Mouse (Mus musculus) forebrain, embryonic 14.5 days (tissue): ENCODE data around the gene Prr18. TPM values are rescaled to one million over a fixed set of nuclear protein-coding genes. Genes with fewer than 3 reads are reported as not detected.

Source experiments
- ATAC-seq: fragments of 200-750 bp; cut with Nextera tagmentation; 2 replicates; pipeline ENCODE4 v1.8.0; 2017; ENCODE audit warnings: mild to moderate bottlenecking, moderate library complexity
- DNase-seq: peaks from one replicate; pipeline ENCODE4 v3.0.0-alpha.2; 2015; ENCODE audit warnings: low spot score
- H3K27ac ChIP-seq: fragments of 300-500 bp; sonication (generic); 2 replicates; pipeline ENCODE4 v1.5.1; 2014; ENCODE audit warnings: low read depth, mild to moderate bottlenecking, control low read depth, low read length, moderate library complexity
- H3K27me3 ChIP-seq: fragments of 300-500 bp; sonication (generic); replicated peaks from 2 replicates; pipeline ENCODE4 v1.6.1; 2014; ENCODE audit warnings: low read length, control low read depth, mixed read lengths; ENCODE audit not compliant: control insufficient read depth, insufficient read depth
- H3K36me3 ChIP-seq: fragments of 300-500 bp; sonication (generic); 2 replicates; pipeline ENCODE4 v1.6.1; 2014; ENCODE audit warnings: low read length, control low read depth; ENCODE audit not compliant: control insufficient read depth, insufficient read depth
- H3K4me1 ChIP-seq: fragments of 300-500 bp; sonication (generic); 2 replicates; pipeline ENCODE4 v1.6.1; 2014; ENCODE audit warnings: antibody characterized with exemption, low read length, control low read depth; ENCODE audit not compliant: control insufficient read depth, insufficient read depth
- H3K4me2 ChIP-seq: fragments of 300-500 bp; sonication (generic); 2 replicates; pipeline ENCODE4 v1.6.1; 2014; ENCODE audit warnings: mild to moderate bottlenecking, control low read depth, low read length
- H3K4me3 ChIP-seq: fragments of 300-500 bp; sonication (generic); 2 replicates; pipeline ENCODE4 v1.5.1; 2014; ENCODE audit warnings: low read depth, low read length, control low read depth
- H3K9ac ChIP-seq: fragments of 300-500 bp; sonication (generic); 2 replicates; pipeline ENCODE4 v1.6.1; 2014; ENCODE audit warnings: mild to moderate bottlenecking, low read length, control low read depth, moderate library complexity
- H3K9me3 ChIP-seq: fragments of 300-500 bp; sonication (generic); replicated peaks from 2 replicates; pipeline ENCODE4 v1.6.1; 2016; ENCODE audit warnings: low read length, control low read depth, mixed read lengths; ENCODE audit not compliant: control insufficient read depth
- WGBS: fragments of 180-500 bp; shearing (Covaris S2); extraction: QIAGEN DNeasy Blood & Tissue Kit; methylation state at CpG from one replicate; pipeline ENCODE4 v1.1.7; 2014; 5-methylcytosine and 5-hydroxymethylcytosine counted together
- polyA plus RNA-seq: library from polyadenylated mRNA; unstranded; fragments of >200 nt; fragmentation: Nextera tagmentation; extraction: Ambion mirVana; gene quantifications from 2 replicates; pipeline ENCODE4 v1.2.1, GENCODE M21; 2014

Gene Prr18
- polyA plus RNA-seq, 1 experiment from 2014 or later = 9.7 TPM

- Histone ChIP-seq H3K27ac (no peak overlapping the region), H3K36me3 (peaks cover 14% of the 10 kb centered on the region), H3K4me3 (no peak overlapping the region), H3K4me2 (no peak overlapping the region), H3K4me1 (no peaks in the 10 kb centered on the region), H3K9ac (no peak overlapping the region), H3K9me3 (no peaks in the 10 kb centered on the region), H3K27me3 (no peaks in the 10 kb centered on the region)
- no peak for DNase-seq
- 72% methylated on average over 7 of the region's 7 CpGs for WGBS
- 0 out of 2 replicates have a peak, but pooled peaks have one; percentile 29 for ATAC-seq
Measured at GRCm38 (mm10) chr17:8328511-8329174, 8.6 kb upstream of the Prr18 start.

- WGBS = 74% methylated on average over 5 of the region's 5 CpGs
Measured at GRCm38 (mm10) chr17:8330602-8331001, 6.7 kb upstream of the Prr18 start.

GRCm38 (mm10) chr17:8339666-8340374 lies 2.6 kb downstream of the Prr18 start:
- peak overlapping the region; percentile 61 for H3K4me3 ChIP-seq
- no peaks in the 10 kb centered on the region for H3K36me3 ChIP-seq
- ATAC-seq (no peak), DNase-seq (peak; percentile 57)
- H3K9ac ChIP-seq = peak overlapping the region; percentile 89
- no peaks in the 10 kb centered on the region for H3K9me3 ChIP-seq
- 6% methylated on average over 8 of the region's 8 CpGs for WGBS
- H3K27ac ChIP-seq = peak overlapping the region; percentile 86
- peaks cover 14% of the 10 kb centered on the region for H3K4me1 ChIP-seq
- H3K27me3 ChIP-seq = peaks cover 5% of the 10 kb centered on the region; the same call in 1 of the 2 replicates
- peak overlapping the region; percentile 97 for H3K4me2 ChIP-seq

More at GRCm38 (mm10) chr17:8330602-8331001, 6.7 kb upstream of the Prr18 start:
- Histone ChIP-seq H3K9ac (no peak overlapping the region), H3K36me3 (peaks cover 8% of the 10 kb centered on the region; the same call in 1 of the 2 replicates), H3K4me2 (no peak overlapping the region), H3K9me3 (no peaks in the 10 kb centered on the region), H3K4me3 (no peak overlapping the region), H3K27me3 (no peaks in the 10 kb centered on the region), H3K4me1 (no peaks in the 10 kb centered on the region), H3K27ac (no peak overlapping the region)
- no peak for DNase-seq
- ATAC-seq = no peak

GRCm38 (mm10) chr17:8340407-8341359 lies 3.4 kb downstream of the Prr18 start:
- Histone ChIP-seq H3K9ac (peak overlapping the region; percentile 89), H3K4me3 (peak overlapping the region; percentile 61), H3K36me3 (no peaks in the 10 kb centered on the region), H3K4me1 (peaks cover 14% of the 10 kb centered on the region), H3K4me2 (peak overlapping the region; percentile 97), H3K9me3 (no peaks in the 10 kb centered on the region), H3K27me3 (peaks cover 5% of the 10 kb centered on the region; the same call in 1 of the 2 replicates), H3K27ac (peak overlapping the region; percentile 86)
- ATAC-seq (peak; percentile 80), DNase-seq (peak; percentile 76)
- WGBS = under 1% methylated on average over 60 of the region's 92 CpGs

- 9% methylated on average over 43 of the region's 46 CpGs for WGBS
- no peaks in the 10 kb centered on the region for H3K9me3 ChIP-seq
- peaks cover 14% of the 10 kb centered on the region for H3K4me1 ChIP-seq
- H3K27me3 ChIP-seq = peaks cover 5% of the 10 kb centered on the region; the same call in 1 of the 2 replicates
- H3K36me3 ChIP-seq = no peaks in the 10 kb centered on the region
- H3K9ac ChIP-seq = peak overlapping the region; percentile 89
- H3K4me2 ChIP-seq = peak overlapping the region; percentile 97
- ATAC-seq = peak; percentile 27
- peak overlapping the region; percentile 61 for H3K4me3 ChIP-seq
- no peak for DNase-seq
- peak overlapping the region; percentile 86; the same call in 1 of the 2 replicates for H3K27ac ChIP-seq
Measured at GRCm38 (mm10) chr17:8341360-8341963, 4.2 kb downstream of the Prr18 start.

GRCm38 (mm10) chr17:8342706-8343105 lies 5.4 kb downstream of the Prr18 start:
- no peaks in the 10 kb centered on the region for H3K9me3 ChIP-seq
- DNase-seq (no peak), ATAC-seq (no peak)
- no peak overlapping the region for H3K9ac ChIP-seq
- H3K27me3 ChIP-seq = peaks cover 5% of the 10 kb centered on the region; the same call in 1 of the 2 replicates
- no peaks in the 10 kb centered on the region for H3K36me3 ChIP-seq
- H3K4me1 ChIP-seq = peaks cover 14% of the 10 kb centered on the region
- H3K4me3 ChIP-seq = no peak overlapping the region
- no peak overlapping the region for H3K27ac ChIP-seq
- H3K4me2 ChIP-seq = peak overlapping the region; percentile 97
- WGBS = 42% methylated on average over 5 of the region's 5 CpGs

- Histone ChIP-seq H3K36me3 (no peaks in the 10 kb centered on the region), H3K9me3 (no peaks in the 10 kb centered on the region), H3K4me1 (peaks cover 14% of the 10 kb centered on the region), H3K27ac (no peak overlapping the region), H3K4me2 (no peak overlapping the region), H3K4me3 (no peak overlapping the region), H3K9ac (no peak overlapping the region), H3K27me3 (peaks cover 5% of the 10 kb centered on the region; the same call in 1 of the 2 replicates)
- ATAC-seq (no peak), DNase-seq (no peak)
- 69% methylated on average over 6 of the region's 6 CpGs for WGBS
Measured at GRCm38 (mm10) chr17:8343416-8343815, 6.2 kb downstream of the Prr18 start.

GRCm38 (mm10) chr17:8347765-8348285 lies 10.6 kb downstream of the Prr18 start:
- ATAC-seq = no peak
- Histone ChIP-seq H3K4me1 (no peaks in the 10 kb centered on the region), H3K36me3 (no peaks in the 10 kb centered on the region), H3K27ac (no peak overlapping the region), H3K9me3 (no peaks in the 10 kb centered on the region), H3K4me2 (no peak overlapping the region), H3K9ac (no peak overlapping the region), H3K4me3 (no peak overlapping the region), H3K27me3 (no peaks in the 10 kb centered on the region)
- WGBS = 60% methylated on average over 5 of the region's 5 CpGs
- peak; percentile 48 for DNase-seq
